Mouse (Mus musculus): ENCODE data around the gene Gm49368. TPM values are rescaled to one million over a fixed set of nuclear protein-coding genes. Genes with fewer than 3 reads are reported as not detected.

The Gm49368 gene
- polyA plus RNA-seq, 1 experiment, result not detected

GRCm38 (mm10) chr7:128107462-128107861 lies 45.0 kb downstream of the Gm49368 start:
- TF ChIP-seq GATA1 (IDR thresholded peaks at IDR 0.05; ENCODE audit: low read length), result no peak

GRCm38 (mm10) chr7:128110314-128110713 lies 47.8 kb downstream of the Gm49368 start:
- no peak for TF ChIP-seq GATA1 (IDR thresholded peaks at IDR 0.05; ENCODE audit: low read length)

GRCm38 (mm10) chr7:128112131-128112530 lies 49.6 kb downstream of the Gm49368 start:
- no peak for TF ChIP-seq GATA1 (IDR thresholded peaks at IDR 0.05; ENCODE audit: low read length)

GRCm38 (mm10) chr7:128114371-128115105 lies 52.1 kb downstream of the Gm49368 start:
- no peak for TF ChIP-seq GATA1 (IDR thresholded peaks at IDR 0.05; ENCODE audit: low read length)

GRCm38 (mm10) chr7:128115211-128115958 lies 52.9 kb downstream of the Gm49368 start:
- no peak for TF ChIP-seq GATA1 (IDR thresholded peaks at IDR 0.05; ENCODE audit: low read length)

GRCm38 (mm10) chr7:128116396-128116795 lies 53.9 kb downstream of the Gm49368 start:
- no peak for TF ChIP-seq GATA1 (IDR thresholded peaks at IDR 0.05; ENCODE audit: low read length)

- no peak for TF ChIP-seq GATA1 (IDR thresholded peaks at IDR 0.05; ENCODE audit: low read length)
Measured at GRCm38 (mm10) chr7:128119726-128120490, 57.4 kb downstream of the Gm49368 start.

GRCm38 (mm10) chr7:128128741-128129720 lies 66.5 kb downstream of the Gm49368 start, which contains the start of gene Itgax:
Itgax (plus strand) TSS chr7:128129547.
- no peak for TF ChIP-seq GATA1 (IDR thresholded peaks at IDR 0.05; ENCODE audit: low read length)

- TF ChIP-seq GATA1 (IDR thresholded peaks at IDR 0.05; ENCODE audit: low read length), result no peak
Measured at GRCm38 (mm10) chr7:128132148-128132547, 69.7 kb downstream of the Gm49368 start.

GRCm38 (mm10) chr7:128133596-128133995 lies 71.1 kb downstream of the Gm49368 start:
- no peak for TF ChIP-seq GATA1 (IDR thresholded peaks at IDR 0.05; ENCODE audit: low read length)

- TF ChIP-seq GATA1 (IDR thresholded peaks at IDR 0.05; ENCODE audit: low read length), result no peak
Measured at GRCm38 (mm10) chr7:128136927-128137326, 74.4 kb downstream of the Gm49368 start.

- TF ChIP-seq GATA1 (IDR thresholded peaks at IDR 0.05; ENCODE audit: low read length), result no peak
Measured at GRCm38 (mm10) chr7:128139611-128140010, 77.1 kb downstream of the Gm49368 start.

- TF ChIP-seq GATA1 (IDR thresholded peaks at IDR 0.05; ENCODE audit: low read length), result no peak
Measured at GRCm38 (mm10) chr7:128150970-128151369, 88.5 kb downstream of the Gm49368 start.

- TF ChIP-seq GATA1 (IDR thresholded peaks at IDR 0.05; ENCODE audit: low read length), result no peak
Measured at GRCm38 (mm10) chr7:128154076-128154475, 91.6 kb downstream of the Gm49368 start, which contains the start of gene Itgad. Itgad (plus strand) TSS chr7:128154376.

- no peak for TF ChIP-seq GATA1 (IDR thresholded peaks at IDR 0.05; ENCODE audit: low read length)
Measured at GRCm38 (mm10) chr7:128154924-128155323, 92.4 kb downstream of the Gm49368 start.

Data from G1E-ER4 (cell line).